Mouse (Mus musculus) testis, adult 2 months (tissue): Measurements from ENCODE around the gene Zbtb16. TPM values are rescaled to one million over a fixed set of nuclear protein-coding genes. Genes with fewer than 3 reads are reported as not detected.

Source experiments
- H3K27ac ChIP-seq: fragments of 200-500 bp; 2 replicates; pipeline ENCODE4 v1.5.1; 2012; ENCODE audit warnings: low read depth, low read length; ENCODE audit not compliant: control insufficient read depth, insufficient read depth
- H3K27me3 ChIP-seq: fragments of 200-500 bp; 2 replicates; pipeline ENCODE4 v1.6.1; 2012; ENCODE audit warnings: mild to moderate bottlenecking, low read length, moderate library complexity; ENCODE audit not compliant: control insufficient read depth, insufficient read depth
- H3K36me3 ChIP-seq: fragments of 200-500 bp; 2 replicates; pipeline ENCODE4 v1.6.1; 2012; ENCODE audit warnings: mild to moderate bottlenecking, low read length; ENCODE audit not compliant: control insufficient read depth, insufficient read depth
- H3K4me1 ChIP-seq: fragments of 200-500 bp; 2 replicates; pipeline ENCODE4 v1.6.1; 2012; ENCODE audit warnings: low read length; ENCODE audit not compliant: control insufficient read depth, insufficient read depth
- H3K4me3 ChIP-seq: fragments of 200-500 bp; 2 replicates; pipeline ENCODE4 v1.5.1; 2012; ENCODE audit warnings: low read depth, mild to moderate bottlenecking, low read length, moderate library complexity, mixed read lengths; ENCODE audit not compliant: control insufficient read depth
- CTCF ChIP-seq: fragments of 200-500 bp; IDR thresholded peaks from 2 replicates; pipeline ENCODE4 v1.5.1; 2012; ENCODE audit warnings: low read depth, mild to moderate bottlenecking, inconsistent platforms, low read length, moderate library complexity; ENCODE audit not compliant: control insufficient read depth, insufficient read depth, insufficient replicate concordance
- POLR2A ChIP-seq: fragments of 200-500 bp; IDR thresholded peaks from 2 replicates; pipeline ENCODE4 v1.6.1; 2012; ENCODE audit warnings: low read depth, mild to moderate bottlenecking, inconsistent platforms, low read length, moderate library complexity; ENCODE audit not compliant: control insufficient read depth
- polyA plus RNA-seq: library from polyadenylated mRNA; depleted of rRNA; stranded (reverse); fragments of >200 nt; gene quantifications from 2 replicates; pipeline ENCODE4 v1.2.3, GENCODE M21; 2012

Gene Zbtb16
- polyA plus RNA-seq, 1 experiment = 2.6 TPM

- Histone ChIP-seq H3K4me3 (no peak overlapping the region), H3K27me3 (no peaks in the 10 kb centered on the region), H3K27ac (no peak overlapping the region), H3K36me3 (no peaks in the 10 kb centered on the region), H3K4me1 (peaks cover 7% of the 10 kb centered on the region; the same call in 1 of the 2 replicates)
- no peak for TF ChIP-seq POLR2A
- no peak for TF ChIP-seq CTCF
Measured at GRCm38 (mm10) chr9:48834006-48834405, 2.0 kb downstream of the Zbtb16 start.

- Histone ChIP-seq H3K27ac (no peak overlapping the region), H3K4me3 (no peak overlapping the region), H3K27me3 (no peaks in the 10 kb centered on the region), H3K36me3 (no peaks in the 10 kb centered on the region), H3K4me1 (peaks cover 7% of the 10 kb centered on the region; the same call in 1 of the 2 replicates)
- no peak for TF ChIP-seq CTCF
- no peak for TF ChIP-seq POLR2A
Measured at GRCm38 (mm10) chr9:48833493-48833892, 2.5 kb downstream of the Zbtb16 start.

- Histone ChIP-seq H3K36me3 (no peaks in the 10 kb centered on the region), H3K27me3 (no peaks in the 10 kb centered on the region), H3K4me3 (no peak overlapping the region), H3K27ac (no peak overlapping the region), H3K4me1 (peaks cover 7% of the 10 kb centered on the region; the same call in 1 of the 2 replicates)
- no peak for TF ChIP-seq POLR2A
- TF ChIP-seq CTCF = no peak
Measured at GRCm38 (mm10) chr9:48832473-48833100, 3.4 kb downstream of the Zbtb16 start.

- no peaks in the 10 kb centered on the region for H3K36me3 ChIP-seq
Measured at GRCm38 (mm10) chr9:48831560-48832460, 4.2 kb downstream of the Zbtb16 start.

GRCm38 (mm10) chr9:48828839-48829238 is 7.2 kb downstream of the Zbtb16 start:
- no peaks in the 10 kb centered on the region for H3K36me3 ChIP-seq
- no peaks in the 10 kb centered on the region for H3K27me3 ChIP-seq
- no peak for TF ChIP-seq CTCF
- no peak for TF ChIP-seq POLR2A
- H3K27ac ChIP-seq = no peak overlapping the region
- no peaks in the 10 kb centered on the region for H3K4me1 ChIP-seq
- H3K4me3 ChIP-seq = no peak overlapping the region

More at GRCm38 (mm10) chr9:48831560-48832460, 4.2 kb downstream of the Zbtb16 start:
- H3K4me3 ChIP-seq = no peak overlapping the region
- H3K4me1 ChIP-seq = peaks cover 3% of the 10 kb centered on the region; the same call in 1 of the 2 replicates
- no peaks in the 10 kb centered on the region for H3K27me3 ChIP-seq
- H3K27ac ChIP-seq = no peak overlapping the region
- TF ChIP-seq CTCF = no peak
- no peak for TF ChIP-seq POLR2A

- Histone ChIP-seq H3K4me3 (no peak overlapping the region), H3K27ac (no peak overlapping the region), H3K27me3 (no peaks in the 10 kb centered on the region), H3K36me3 (no peaks in the 10 kb centered on the region), H3K4me1 (no peaks in the 10 kb centered on the region)
- TF ChIP-seq CTCF = no peak
- no peak for TF ChIP-seq POLR2A
Measured at GRCm38 (mm10) chr9:48826377-48826889, 9.6 kb downstream of the Zbtb16 start.

GRCm38 (mm10) chr9:48824533-48825130 is 11.4 kb downstream of the Zbtb16 start:
- Histone ChIP-seq H3K4me3 (no peak overlapping the region), H3K36me3 (no peaks in the 10 kb centered on the region), H3K4me1 (no peaks in the 10 kb centered on the region), H3K27ac (no peak overlapping the region), H3K27me3 (no peaks in the 10 kb centered on the region)
- no peak for TF ChIP-seq POLR2A
- no peak for TF ChIP-seq CTCF
